Mouse (Mus musculus): ENCODE data around the gene Spata13. TPM values are rescaled to one million over a fixed set of nuclear protein-coding genes. Genes with fewer than 3 reads are reported as not detected.

Gene Spata13
- polyA plus RNA-seq, 1 experiment from 2014 or later, result 14.0 TPM

GRCm38 (mm10) chr14:60721938-60722337 lies 88.1 kb downstream of the Spata13 start:
- no peak for DNase-seq
- WGBS (ENCODE audit: insufficient replicate concordance), result 31% methylated on average over 3 of the region's 3 CpGs
- Histone ChIP-seq H3K4me1 (ENCODE audit: insufficient read depth) (peaks cover 9% of the 10 kb centered on the region), H3K4me3 (ENCODE audit: low read depth, low read length) (no peak overlapping the region), H3K9ac (replicated peaks) (no peak overlapping the region), H3K4me2 (ENCODE audit: low read depth, low read length) (peak overlapping the region; percentile 30; the same call in 1 of the 2 replicates), H3K27ac (ENCODE audit: low read depth) (peak overlapping the region; percentile 19), H3K9me3 (ENCODE audit: low read length) (no peaks in the 10 kb centered on the region), H3K27me3 (ENCODE audit: insufficient read depth, low read length) (no peaks in the 10 kb centered on the region), H3K36me3 (replicated peaks; ENCODE audit: insufficient read depth, low read length) (0 out of 2 replicates have a peak, but pooled peaks cover 8% of the 10 kb centered on the region)
- no peak for ATAC-seq
- TF ChIP-seq CTCF (IDR thresholded peaks at IDR 0.05; ENCODE audit: low read depth), result no peak
- 0 out of 2 replicates have a peak, but pooled peaks have one; percentile 15 for TF ChIP-seq EP300 (IDR thresholded peaks at IDR 0.05; ENCODE audit: low read depth)

GRCm38 (mm10) chr14:60726091-60726490 lies 92.3 kb downstream of the Spata13 start:
- H3K4me1 ChIP-seq (ENCODE audit: insufficient read depth), result peaks cover 21% of the 10 kb centered on the region
- no peak overlapping the region for H3K4me2 ChIP-seq (ENCODE audit: low read depth, low read length)
- no peak for TF ChIP-seq EP300 (IDR thresholded peaks at IDR 0.05; ENCODE audit: low read depth)
- H3K36me3 ChIP-seq (replicated peaks; ENCODE audit: insufficient read depth, low read length), result peaks cover 15% of the 10 kb centered on the region
- H3K9ac ChIP-seq (replicated peaks), result no peak overlapping the region
- no peak overlapping the region for H3K4me3 ChIP-seq (ENCODE audit: low read depth, low read length)
- no peaks in the 10 kb centered on the region for H3K27me3 ChIP-seq (ENCODE audit: insufficient read depth, low read length)
- H3K9me3 ChIP-seq (ENCODE audit: low read length), result no peaks in the 10 kb centered on the region
- DNase-seq (no peak), ATAC-seq (peak; percentile 38; the same call in 1 of the 2 replicates)
- 58% methylated on average over 6 of the region's 6 CpGs for WGBS (ENCODE audit: insufficient replicate concordance)
- H3K27ac ChIP-seq (ENCODE audit: low read depth), result 0 out of 2 replicates have a peak overlapping the region, but pooled peaks have one; percentile 4

GRCm38 (mm10) chr14:60727130-60727529 lies 93.3 kb downstream of the Spata13 start:
- WGBS (ENCODE audit: insufficient replicate concordance), result 54% methylated on average over 4 of the region's 4 CpGs
- H3K4me1 ChIP-seq (ENCODE audit: insufficient read depth), result peaks cover 17% of the 10 kb centered on the region; the same call in 1 of the 2 replicates
- TF ChIP-seq EP300 (IDR thresholded peaks at IDR 0.05; ENCODE audit: low read depth) (no peak), CTCF (IDR thresholded peaks at IDR 0.05; ENCODE audit: low read depth) (no peak)
- H3K9ac ChIP-seq (replicated peaks), result no peak overlapping the region
- ATAC-seq (no peak), DNase-seq (no peak)
- no peak overlapping the region for H3K4me2 ChIP-seq (ENCODE audit: low read depth, low read length)
- H3K4me3 ChIP-seq (ENCODE audit: low read depth, low read length), result no peak overlapping the region
- H3K36me3 ChIP-seq (replicated peaks; ENCODE audit: insufficient read depth, low read length), result peaks cover 15% of the 10 kb centered on the region
- H3K9me3 ChIP-seq (ENCODE audit: low read length), result no peaks in the 10 kb centered on the region
- H3K27me3 ChIP-seq (ENCODE audit: insufficient read depth, low read length), result no peaks in the 10 kb centered on the region
- no peak overlapping the region for H3K27ac ChIP-seq (ENCODE audit: low read depth)

DNA sequence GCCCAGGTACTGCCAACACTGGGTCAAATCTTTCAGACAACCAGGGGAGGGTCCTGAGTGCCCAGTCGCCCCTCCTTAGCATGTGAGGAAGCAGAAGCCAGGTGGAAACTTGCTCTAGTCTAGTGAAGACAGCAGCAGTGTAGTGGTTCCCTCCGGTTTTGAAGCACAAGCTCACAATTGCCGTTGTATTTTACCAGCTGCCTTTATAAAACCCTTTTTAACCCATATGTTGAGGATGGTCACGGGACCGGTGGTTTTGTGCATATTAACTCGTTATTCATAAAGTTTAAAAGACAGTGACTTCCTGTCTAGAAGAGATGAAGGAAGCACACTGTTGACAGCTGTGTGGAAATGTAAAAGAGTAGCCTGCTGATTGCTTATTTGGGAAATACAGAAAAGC lies 98.3 kb downstream of the Spata13 start:
- Histone ChIP-seq H3K36me3 (replicated peaks; ENCODE audit: insufficient read depth, low read length) (peaks cover 15% of the 10 kb centered on the region), H3K27me3 (ENCODE audit: insufficient read depth, low read length) (no peaks in the 10 kb centered on the region), H3K4me2 (ENCODE audit: low read depth, low read length) (peak overlapping the region; percentile 56; the same call in 1 of the 2 replicates), H3K4me3 (ENCODE audit: low read depth, low read length) (no peak overlapping the region), H3K9ac (replicated peaks) (no peak overlapping the region), H3K9me3 (ENCODE audit: low read length) (no peaks in the 10 kb centered on the region), H3K4me1 (ENCODE audit: insufficient read depth) (peaks cover 34% of the 10 kb centered on the region), H3K27ac (ENCODE audit: low read depth) (peak overlapping the region; percentile 48)
- WGBS (ENCODE audit: insufficient replicate concordance), result 24% methylated on average over 6 of the region's 6 CpGs
- DNase-seq (no peak), ATAC-seq (no peak)
- no peak for TF ChIP-seq CTCF (IDR thresholded peaks at IDR 0.05; ENCODE audit: low read depth)
- TF ChIP-seq EP300 (IDR thresholded peaks at IDR 0.05; ENCODE audit: low read depth), result no peak

GRCm38 (mm10) chr14:60732787-60733186 lies 99.0 kb downstream of the Spata13 start:
- Histone ChIP-seq H3K27ac (ENCODE audit: low read depth) (peak overlapping the region; percentile 65), H3K9me3 (ENCODE audit: low read length) (no peaks in the 10 kb centered on the region), H3K9ac (replicated peaks) (peak overlapping the region; percentile 51), H3K36me3 (replicated peaks; ENCODE audit: insufficient read depth, low read length) (peaks cover 15% of the 10 kb centered on the region), H3K4me1 (ENCODE audit: insufficient read depth) (peaks cover 36% of the 10 kb centered on the region), H3K4me3 (ENCODE audit: low read depth, low read length) (peak overlapping the region; percentile 38), H3K4me2 (ENCODE audit: low read depth, low read length) (peak overlapping the region; percentile 56), H3K27me3 (ENCODE audit: insufficient read depth, low read length) (no peaks in the 10 kb centered on the region)
- ATAC-seq (no peak), DNase-seq (peak; percentile 48)
- TF ChIP-seq EP300 (IDR thresholded peaks at IDR 0.05; ENCODE audit: low read depth) (no peak), CTCF (IDR thresholded peaks at IDR 0.05; ENCODE audit: low read depth) (no peak)
- WGBS (ENCODE audit: insufficient replicate concordance), result 14% methylated on average over 16 of the region's 16 CpGs

DNA sequence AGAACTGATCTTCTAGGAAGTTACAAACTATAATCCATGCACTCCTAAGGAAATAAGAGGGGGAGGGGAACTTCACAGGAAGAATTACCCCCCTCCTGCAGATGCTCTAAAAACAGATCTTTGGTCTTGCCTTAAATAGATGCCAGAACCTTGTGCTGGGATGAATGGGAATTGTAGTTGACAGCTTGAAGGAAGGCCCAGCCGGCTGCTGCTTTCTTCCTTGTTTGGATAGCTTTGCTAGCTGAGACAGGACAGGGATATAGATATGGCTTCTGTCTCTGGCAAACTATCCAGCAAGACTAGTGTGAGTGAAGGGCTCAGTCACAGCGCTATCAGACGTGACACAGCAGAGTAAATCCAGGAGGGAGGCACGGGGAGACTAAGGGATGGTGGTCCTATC lies 99.9 kb downstream of the Spata13 start:
- Histone ChIP-seq H3K9ac (replicated peaks) (0 out of 2 replicates have a peak overlapping the region, but pooled peaks have one; percentile 51), H3K9me3 (ENCODE audit: low read length) (no peaks in the 10 kb centered on the region), H3K27ac (ENCODE audit: low read depth) (peak overlapping the region; percentile 65; the same call in 1 of the 2 replicates), H3K4me3 (ENCODE audit: low read depth, low read length) (peak overlapping the region; percentile 38), H3K36me3 (replicated peaks; ENCODE audit: insufficient read depth, low read length) (peaks cover 10% of the 10 kb centered on the region), H3K27me3 (ENCODE audit: insufficient read depth, low read length) (no peaks in the 10 kb centered on the region), H3K4me1 (ENCODE audit: insufficient read depth) (peaks cover 35% of the 10 kb centered on the region), H3K4me2 (ENCODE audit: low read depth, low read length) (peak overlapping the region; percentile 56)
- ATAC-seq (no peak), DNase-seq (no peak)
- TF ChIP-seq CTCF (IDR thresholded peaks at IDR 0.05; ENCODE audit: low read depth) (no peak), EP300 (IDR thresholded peaks at IDR 0.05; ENCODE audit: low read depth) (no peak)
- 62% methylated on average over 4 of the region's 4 CpGs for WGBS (ENCODE audit: insufficient replicate concordance)
